Mouse (Mus musculus): ENCODE results near the gene Hnrnpl.

- TF ChIP-seq CTCF (IDR thresholded peaks at IDR 0.05) (peak; percentile 70), POLR2A (IDR thresholded peaks at IDR 0.05; ENCODE audit: insufficient read depth, low read depth, low read length) (no peak)
These were observed 4.6 kb downstream of the Hnrnpl start for GRCm38 (mm10) chr7:28812949-28813348.

Data from heart, adult 2 months (tissue).